Mouse (Mus musculus) heart, embryonic 14.5 days (tissue): ENCODE data around the gene Sec11a. TPM values are rescaled to one million over a fixed set of nuclear protein-coding genes. Genes with fewer than 3 reads are reported as not detected.

Source experiments
- ATAC-seq: fragments of 200-750 bp; cut with Nextera tagmentation; 2 replicates; pipeline ENCODE4 v1.8.0; 2017; ENCODE audit warnings: low read depth, moderate TSS enrichment; ENCODE audit not compliant: insufficient number of reproducible peaks, insufficient read depth, low FRiP score
- H3K27ac ChIP-seq, 2 experiments: fragments of 200-500 bp in 1 of 2; fragments of 300-500 bp in 1 of 2; sonication (generic) in 1 of 2; replicated peaks in 1 of 2; 2 replicates each; pipeline ENCODE4 v1.5.1; 2012 to 2014; ENCODE audit warnings: low read depth in 2 of 2, low read length in 2 of 2, control low read depth in 1 of 2, mild to moderate bottlenecking in 1 of 2, mixed read lengths in 1 of 2; ENCODE audit not compliant: control insufficient read depth in 1 of 2, insufficient read depth in 1 of 2
- H3K27me3 ChIP-seq: fragments of 300-500 bp; sonication (generic); 2 replicates; pipeline ENCODE4 v1.6.1; 2014; ENCODE audit warnings: mild to moderate bottlenecking, low read length, control low read depth; ENCODE audit not compliant: control insufficient read depth, insufficient read depth
- H3K36me3 ChIP-seq: fragments of 300-500 bp; sonication (generic); 2 replicates; pipeline ENCODE4 v1.6.1; 2014; ENCODE audit warnings: mild to moderate bottlenecking, control low read depth, low read length, mixed read lengths; ENCODE audit not compliant: control insufficient read depth, insufficient read depth
- H3K4me1 ChIP-seq, 2 experiments: fragments of 200-500 bp in 1 of 2; fragments of 300-500 bp in 1 of 2; sonication (generic) in 1 of 2; 2 replicates each; pipeline ENCODE4 v1.6.1; 2012 to 2014; ENCODE audit warnings: low read length in 2 of 2, control low read depth in 1 of 2, mixed read lengths in 1 of 2; ENCODE audit not compliant: control insufficient read depth in 2 of 2, insufficient read depth in 2 of 2
- H3K4me2 ChIP-seq: fragments of 300-500 bp; sonication (generic); 2 replicates; pipeline ENCODE4 v1.6.1; 2014; ENCODE audit warnings: mild to moderate bottlenecking, low read length
- H3K4me3 ChIP-seq, 2 experiments: fragments of 200-500 bp in 1 of 2; fragments of 300-500 bp in 1 of 2; sonication (generic) in 1 of 2; 2 replicates each; pipeline ENCODE4 v1.5.1; 2012 to 2014; ENCODE audit warnings: low read length in 2 of 2, mild to moderate bottlenecking in 2 of 2, control low read depth in 1 of 2, low read depth in 1 of 2, moderate library complexity in 1 of 2; ENCODE audit not compliant: control insufficient read depth in 1 of 2, insufficient read depth in 1 of 2
- H3K9ac ChIP-seq: fragments of 300-500 bp; sonication (generic); 2 replicates; pipeline ENCODE4 v1.6.1; 2014; ENCODE audit warnings: mild to moderate bottlenecking, low read length
- H3K9me3 ChIP-seq: fragments of 300-500 bp; sonication (generic); 2 replicates; pipeline ENCODE4 v1.6.1; 2016; ENCODE audit warnings: low read length, control low read depth; ENCODE audit not compliant: control insufficient read depth
- WGBS: fragments of 180-500 bp; shearing (Covaris S2); extraction: QIAGEN DNeasy Blood & Tissue Kit; methylation state at CpG from one replicate; pipeline ENCODE4 v1.1.7; 2014; 5-methylcytosine and 5-hydroxymethylcytosine counted together
- polyA plus RNA-seq: library from polyadenylated mRNA; unstranded; fragments of >200 nt; fragmentation: Nextera tagmentation; extraction: Ambion mirVana; gene quantifications from 2 replicates; pipeline ENCODE4 v1.2.1, GENCODE M21; 2014

The Sec11a gene
- 127 and 138 TPM in 2 replicates for polyA plus RNA-seq

- 2% methylated on average over 44 of the region's 44 CpGs for WGBS
- peak within 1 kb of the TSS; percentile 94 for H3K9ac ChIP-seq
- H3K27me3 ChIP-seq = no peaks in the 10 kb centered on the region
- H3K27ac ChIP-seq = peak within 1 kb of the TSS; percentile 97 to 98
- H3K36me3 ChIP-seq = peaks cover 6% of the 10 kb centered on the region; the same call in 1 of the 2 replicates
- no peaks in the 10 kb centered on the region for H3K9me3 ChIP-seq
- H3K4me1 ChIP-seq = peaks cover 2 to 10% of the 10 kb centered on the region in 2 experiments; a peak in 3 of 4 replicates
- H3K4me2 ChIP-seq = peak within 1 kb of the TSS; percentile 88
- peak within 1 kb of the TSS; percentile 87 to 95 for H3K4me3 ChIP-seq
- peak; percentile 97 for ATAC-seq
Observed at GRCm38 (mm10) chr7:80947445-80948350, at the start of gene Sec11a. TSS of gene Sec11a (minus strand) at chr7:80947780.

GRCm38 (mm10) chr7:80995266-80996146 is 47.9 kb upstream of the Sec11a start:
- peak overlapping the region; percentile 89 for H3K4me2 ChIP-seq
- no peak for ATAC-seq
- H3K27me3 ChIP-seq = no peaks in the 10 kb centered on the region
- 0 out of 2 replicates have a peak, but pooled peaks cover 6% of the 10 kb centered on the region for H3K36me3 ChIP-seq
- peak overlapping the region in 1 of 2 experiments; percentile 98; a peak in 2 of 4 replicates for H3K27ac ChIP-seq
- WGBS = 45% methylated on average over 3 of the region's 3 CpGs
- H3K9ac ChIP-seq = peak overlapping the region; percentile 99; the same call in 1 of the 2 replicates
- H3K9me3 ChIP-seq = no peaks in the 10 kb centered on the region
- peak overlapping the region in 1 of 2 experiments; percentile 96; a peak in 1 of 4 replicates for H3K4me3 ChIP-seq
- H3K4me1 ChIP-seq = peaks cover 10 to 29% of the 10 kb centered on the region in 2 experiments

- Histone ChIP-seq H3K27ac (peak overlapping the region in 1 of 2 experiments; percentile 98; a peak in 2 of 4 replicates), H3K4me3 (peak overlapping the region; percentile 95 to 96), H3K36me3 (0 out of 2 replicates have a peak, but pooled peaks cover 6% of the 10 kb centered on the region), H3K27me3 (no peaks in the 10 kb centered on the region), H3K9ac (peak overlapping the region; percentile 99), H3K9me3 (no peaks in the 10 kb centered on the region), H3K4me1 (peaks cover 10 to 29% of the 10 kb centered on the region in 2 experiments), H3K4me2 (peak overlapping the region; percentile 89)
- WGBS = 18% methylated on average over 6 of the region's 6 CpGs
- ATAC-seq = no peak
Observed at GRCm38 (mm10) chr7:80994663-80995005, 47.1 kb upstream of the Sec11a start.

GRCm38 (mm10) chr7:80993834-80994662 is 46.5 kb upstream of the Sec11a start:
- Histone ChIP-seq H3K9me3 (no peaks in the 10 kb centered on the region), H3K27me3 (no peaks in the 10 kb centered on the region), H3K27ac (peak overlapping the region; percentile 91 to 98), H3K9ac (peak overlapping the region; percentile 99), H3K4me2 (peak overlapping the region; percentile 89), H3K4me1 (peaks cover 10 to 29% of the 10 kb centered on the region in 2 experiments), H3K36me3 (0 out of 2 replicates have a peak, but pooled peaks cover 6% of the 10 kb centered on the region), H3K4me3 (peak overlapping the region; percentile 95 to 96)
- under 1% methylated on average over 57 of the region's 58 CpGs for WGBS
- ATAC-seq = peak; percentile 86

GRCm38 (mm10) chr7:80992980-80993833 is 45.6 kb upstream of the Sec11a start, which contains the start of gene Zfp592:
TSS of gene Zfp592 (plus strand) at chr7:80993681.
- H3K27ac ChIP-seq = peak within 1 kb of the TSS; percentile 95 to 98
- 0 out of 2 replicates have a peak, but pooled peaks cover 6% of the 10 kb centered on the region for H3K36me3 ChIP-seq
- H3K4me1 ChIP-seq = peaks cover 10 to 29% of the 10 kb centered on the region in 2 experiments
- H3K9ac ChIP-seq = peak within 1 kb of the TSS; percentile 99
- WGBS = under 1% methylated on average over 76 of the region's 102 CpGs
- no peaks in the 10 kb centered on the region for H3K27me3 ChIP-seq
- H3K9me3 ChIP-seq = no peaks in the 10 kb centered on the region
- peak within 1 kb of the TSS; percentile 89 for H3K4me2 ChIP-seq
- H3K4me3 ChIP-seq = peak within 1 kb of the TSS; percentile 95 to 96
- peak; percentile 91 for ATAC-seq

- WGBS = 2% methylated on average over 12 of the region's 12 CpGs
- ATAC-seq = no peak
- Histone ChIP-seq H3K27ac (peak overlapping the region; percentile 95 to 98), H3K27me3 (no peaks in the 10 kb centered on the region), H3K9me3 (no peaks in the 10 kb centered on the region), H3K4me1 (peaks cover 10 to 29% of the 10 kb centered on the region in 2 experiments), H3K4me3 (peak overlapping the region; percentile 95 to 96), H3K36me3 (0 out of 2 replicates have a peak, but pooled peaks cover 6% of the 10 kb centered on the region), H3K9ac (peak overlapping the region; percentile 99), H3K4me2 (peak overlapping the region; percentile 89)
Observed at GRCm38 (mm10) chr7:80992631-80992979, 45.0 kb upstream of the Sec11a start.
